Mouse (Mus musculus): ENCODE results near the gene Tbxa2r. TPM values are rescaled to one million over a fixed set of nuclear protein-coding genes. Genes with fewer than 3 reads are reported as not detected.

Tbxa2r gene
- total RNA-seq (2012; rRNA removed) (0.13 and 0.21 TPM in 2 replicates), total RNA-seq (2014; rRNA removed) (0.12 TPM in 1 of 2 replicates, not detected in the other), polyA plus RNA-seq (2012; ENCODE audit: insufficient read length, low read depth) (0.23 and 0.30 TPM in 2 replicates)

DNA sequence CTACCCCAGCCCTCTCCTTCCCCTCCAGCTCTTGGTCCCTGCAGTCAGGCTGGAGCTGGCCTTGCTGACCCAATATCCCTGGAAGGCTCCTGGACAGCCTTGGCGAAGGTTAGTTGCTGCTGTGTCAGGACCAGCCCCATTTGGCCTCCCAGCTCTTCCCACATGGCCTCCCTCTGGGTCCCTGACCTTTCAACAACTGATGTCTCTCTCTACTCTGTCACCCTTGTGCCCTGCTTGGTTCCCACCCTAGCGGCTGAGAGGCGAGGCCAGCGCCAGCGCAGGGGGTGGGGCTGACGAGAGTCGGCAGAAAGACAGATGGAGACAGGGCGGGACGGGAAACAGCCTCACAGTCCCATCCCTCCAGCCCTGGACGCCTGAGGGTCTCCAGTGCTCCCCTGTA is at the start of gene Tbxa2r:
TSS of gene Tbxa2r (plus strand) at position 346 of the 400 bp plus-strand sequence.
- in situ Hi-C loops (cut with MboI; ENCODE audit: low pct_ligation_motif_present, low pct_unique_long_range_greater_than_20kb, low sequenced_read_pairs) (no loop called here), dilution Hi-C loops (cut with MboI; ENCODE audit: extremely low pct_ligation_motif_present, extremely low pct_unique_long_range_greater_than_20kb, low sequenced_read_pairs) (no loop called here)
- no peak within 1 kb of the TSS for H3K9ac ChIP-seq (ENCODE audit: insufficient read depth, low read depth)
- H3K4me2 ChIP-seq (ENCODE audit: insufficient read depth, low read depth, poor library complexity, severe bottlenecking) = no peak within 1 kb of the TSS
- no peak within 1 kb of the TSS for H3K27ac ChIP-seq (ENCODE audit: insufficient read depth, low read depth)
- no peaks in the 10 kb centered on the region for H3K9me3 ChIP-seq (replicated peaks; ENCODE audit: low read length)
- no peak for DNase-seq (ENCODE audit: extremely low read depth)
- TF ChIP-seq USF1 (IDR thresholded peaks at IDR 0.05; ENCODE audit: low read depth, low read length) (no peak), POLR2A (IDR thresholded peaks at IDR 0.05; ENCODE audit: low read depth, low read length) (no peak), TCF12 (IDR thresholded peaks at IDR 0.05; ENCODE audit: low read depth, low read length) (no peak), MEF2A (IDR thresholded peaks at IDR 0.05; ENCODE audit: borderline replicate concordance, low read depth, low read length) (no peak), E2F4 (IDR thresholded peaks at IDR 0.05; ENCODE audit: insufficient replicate concordance, low read depth, low read length) (no peak), ETS1 (conservative IDR thresholded peaks at IDR 0.05; ENCODE audit: low read depth, low read length) (no peak), IRF4 (IDR thresholded peaks at IDR 0.05; ENCODE audit: low read depth, low read length) (no peak), POLR2AphosphoS2 (IDR thresholded peaks at IDR 0.05; ENCODE audit: low read depth, low read length) (no peak), PAX5 (IDR thresholded peaks at IDR 0.05; ENCODE audit: low read length) (no peak), MYC (IDR thresholded peaks at IDR 0.05; ENCODE audit: low read depth, low read length) (no peak), NELFE (IDR thresholded peaks at IDR 0.05; ENCODE audit: low read depth, low read length) (no peak), ZKSCAN1 (IDR thresholded peaks at IDR 0.05; ENCODE audit: borderline replicate concordance, low read depth, low read length) (no peak), RCOR1 (conservative IDR thresholded peaks at IDR 0.05; ENCODE audit: low read depth, low read length) (no peak), CTCF (conservative IDR thresholded peaks at IDR 0.05 in 1 of 2, IDR thresholded peaks at IDR 0.05 in 1 of 2; ENCODE audit: low read depth in 2 of 2, low read length in 2 of 2) (no peak), EP300 (IDR thresholded peaks at IDR 0.05; ENCODE audit: low read length) (no peak), CHD2 (IDR thresholded peaks at IDR 0.05; ENCODE audit: low read length) (no peak), SIN3A (IDR thresholded peaks at IDR 0.05; ENCODE audit: low read length) (no peak), ELF1 (IDR thresholded peaks at IDR 0.05; ENCODE audit: low read depth, low read length) (no peak), JUN (IDR thresholded peaks at IDR 0.05; ENCODE audit: insufficient read depth, low read depth, low read length) (no peak), ZMIZ1 (IDR thresholded peaks at IDR 0.05; ENCODE audit: low read depth, low read length) (no peak)
- H3K36me3 ChIP-seq (replicated peaks in 1 of 2; ENCODE audit: control insufficient read depth in 1 of 2, insufficient read depth in 1 of 2, low read length in 1 of 2) = peaks cover 39 to 71% of the 10 kb centered on the region in 2 experiments
- no peak within 1 kb of the TSS for H3K4me3 ChIP-seq (replicated peaks in 1 of 3; ENCODE audit: low read depth in 2 of 3, low read length in 2 of 3, poor library complexity in 1 of 3)
- no peaks in the 10 kb centered on the region for H3K27me3 ChIP-seq (replicated peaks)
- H3K4me1 ChIP-seq (ENCODE audit: control insufficient read depth in 1 of 2, insufficient read depth in 2 of 2) = peaks cover 6 to 24% of the 10 kb centered on the region in 2 experiments
- H3K79me2 ChIP-seq (replicated peaks; ENCODE audit: control insufficient read depth, extremely low read depth, insufficient read depth, poor library complexity, severe bottlenecking) = no peaks in the 10 kb centered on the region

DNA sequence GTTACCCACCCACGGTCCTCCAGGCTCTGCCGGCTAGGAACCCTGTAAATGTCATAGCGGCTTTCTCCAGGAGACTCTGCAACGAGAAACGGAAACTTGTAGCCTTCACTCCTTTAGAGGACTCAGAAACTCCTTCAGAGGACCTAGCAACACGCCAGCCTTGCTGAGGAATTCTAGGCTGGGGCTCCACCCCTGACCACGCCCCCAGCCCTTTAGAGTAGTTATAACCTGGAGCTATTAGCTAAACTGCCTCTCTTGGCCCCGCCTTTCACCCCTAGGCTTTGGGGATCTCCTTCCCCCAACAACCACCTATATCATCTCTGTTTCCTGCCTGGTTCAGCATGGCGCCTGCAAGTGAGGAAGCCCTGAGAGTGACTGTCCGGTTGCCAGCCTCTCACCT is 49.0 kb upstream of the Tbxa2r start:
- dilution Hi-C loops (cut with MboI; ENCODE audit: extremely low pct_ligation_motif_present, extremely low pct_unique_long_range_greater_than_20kb, low sequenced_read_pairs) = no loop called here
- Histone ChIP-seq H3K36me3 (replicated peaks in 1 of 2; ENCODE audit: control insufficient read depth in 1 of 2, insufficient read depth in 1 of 2, low read length in 1 of 2) (peaks cover 0 to 7% of the 10 kb centered on the region in 2 experiments), H3K79me2 (replicated peaks; ENCODE audit: control insufficient read depth, extremely low read depth, insufficient read depth, poor library complexity, severe bottlenecking) (no peaks in the 10 kb centered on the region), H3K27ac (ENCODE audit: insufficient read depth, low read depth) (no peak overlapping the region), H3K9ac (ENCODE audit: insufficient read depth, low read depth) (no peak overlapping the region), H3K4me3 (replicated peaks in 1 of 3; ENCODE audit: low read depth in 2 of 3, low read length in 2 of 3, poor library complexity in 1 of 3) (no peak overlapping the region), H3K9me3 (replicated peaks; ENCODE audit: low read length) (peaks cover 6% of the 10 kb centered on the region), H3K4me1 (ENCODE audit: control insufficient read depth in 1 of 2, insufficient read depth in 2 of 2) (peaks cover 4 to 20% of the 10 kb centered on the region in 2 experiments; a peak in 3 of 4 replicates), H3K27me3 (replicated peaks) (peaks cover 30% of the 10 kb centered on the region), H3K4me2 (ENCODE audit: insufficient read depth, low read depth, poor library complexity, severe bottlenecking) (no peak overlapping the region)
- no peak for DNase-seq (ENCODE audit: extremely low read depth)
- in situ Hi-C loops (cut with MboI; ENCODE audit: low pct_ligation_motif_present, low pct_unique_long_range_greater_than_20kb, low sequenced_read_pairs) = no loop called here
- no peak for TF ChIP-seq JUND (conservative IDR thresholded peaks at IDR 0.05; ENCODE audit: low read depth, low read length)
- TF ChIP-seq RCOR1 (conservative IDR thresholded peaks at IDR 0.05; ENCODE audit: low read depth, low read length) = no peak
- TF ChIP-seq MXI1 (IDR thresholded peaks at IDR 0.05; ENCODE audit: low read depth, low read length) = no peak
- no peak for TF ChIP-seq PAX5 (IDR thresholded peaks at IDR 0.05; ENCODE audit: low read length)
- no peak for TF ChIP-seq E2F4 (IDR thresholded peaks at IDR 0.05; ENCODE audit: insufficient replicate concordance, low read depth, low read length)
- TF ChIP-seq HCFC1 (IDR thresholded peaks at IDR 0.05; ENCODE audit: low read depth, low read length) = no peak
- no peak for TF ChIP-seq ZKSCAN1 (IDR thresholded peaks at IDR 0.05; ENCODE audit: borderline replicate concordance, low read depth, low read length)
- TF ChIP-seq POLR2AphosphoS2 (IDR thresholded peaks at IDR 0.05; ENCODE audit: low read depth, low read length) = no peak
- TF ChIP-seq CTCF (conservative IDR thresholded peaks at IDR 0.05 in 1 of 2, IDR thresholded peaks at IDR 0.05 in 1 of 2; ENCODE audit: low read depth in 2 of 2, low read length in 2 of 2) = no peak
- no peak for TF ChIP-seq EP300 (IDR thresholded peaks at IDR 0.05; ENCODE audit: low read length)
- no peak for TF ChIP-seq ZNF384 (IDR thresholded peaks at IDR 0.05; ENCODE audit: low read depth, low read length)
- TF ChIP-seq SIN3A (IDR thresholded peaks at IDR 0.05; ENCODE audit: low read length) = no peak
